Mouse (Mus musculus) urinary bladder, postnatal 10 days (tissue): ENCODE measurements around the gene Fosb.

ENCODE experiments used
- DNase-seq: peaks from one replicate; pipeline ENCODE4 v3.0.0; 2022; ENCODE audit warnings: low spot score

Gene Fosb

GRCm38 (mm10) chr7:19331910-19332309 lies 22.1 kb upstream of the Fosb start:
- DNase-seq: no peak

GRCm38 (mm10) chr7:19328425-19328824 lies 18.6 kb upstream of the Fosb start:
- DNase-seq: no peak

GRCm38 (mm10) chr7:19327782-19328181 lies 17.9 kb upstream of the Fosb start:
- no peak for DNase-seq

DNA sequence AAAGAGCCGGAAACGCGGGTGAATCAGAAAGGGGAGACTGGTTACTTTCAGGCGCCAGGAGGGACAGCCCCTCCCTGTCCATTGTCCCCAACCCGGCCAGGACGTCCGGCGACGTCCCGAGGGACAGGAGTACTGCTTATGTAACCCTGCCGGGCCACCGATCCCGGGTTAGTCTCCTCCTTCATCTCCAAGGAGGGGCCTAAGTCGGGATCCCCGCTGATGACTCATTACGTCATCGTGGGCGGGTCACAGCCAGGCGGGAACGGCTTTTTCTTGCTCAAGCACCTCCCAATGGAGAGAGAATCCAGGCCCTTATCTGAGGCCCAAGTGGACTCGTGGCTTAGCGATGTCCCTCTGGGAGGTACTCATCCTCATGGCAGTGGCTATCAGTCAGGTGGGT lies 17.3 kb upstream of the Fosb start:
- peak; percentile 58 for DNase-seq

- no peak for DNase-seq
Observed at GRCm38 (mm10) chr7:19326359-19326758, 16.5 kb upstream of the Fosb start.

- no peak for DNase-seq
Observed at GRCm38 (mm10) chr7:19325262-19326199, 15.7 kb upstream of the Fosb start.

DNA sequence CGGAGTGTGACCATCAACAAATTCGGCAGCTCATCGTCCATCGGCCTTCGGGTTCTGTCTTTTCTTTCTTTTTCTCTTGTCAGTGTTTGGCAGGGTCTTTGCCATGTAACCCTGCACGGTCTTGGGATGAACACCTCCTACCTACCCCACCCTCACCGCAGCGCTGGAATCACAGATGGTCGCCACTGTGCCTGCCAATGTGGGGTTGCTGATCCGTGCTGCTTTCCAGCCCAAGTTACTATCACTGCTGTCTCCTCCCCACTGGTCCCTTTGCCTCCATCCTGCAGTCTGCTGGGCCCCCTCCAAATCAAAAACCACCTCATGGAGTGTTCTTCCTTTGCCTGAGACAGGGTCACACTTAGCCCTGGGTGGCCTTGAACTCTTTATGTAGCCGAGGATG lies 14.4 kb upstream of the Fosb start:
- no peak for DNase-seq

GRCm38 (mm10) chr7:19322489-19322888 lies 12.6 kb upstream of the Fosb start:
- DNase-seq: no peak

- no peak for DNase-seq
Observed at GRCm38 (mm10) chr7:19321464-19321863, 11.6 kb upstream of the Fosb start.

DNA sequence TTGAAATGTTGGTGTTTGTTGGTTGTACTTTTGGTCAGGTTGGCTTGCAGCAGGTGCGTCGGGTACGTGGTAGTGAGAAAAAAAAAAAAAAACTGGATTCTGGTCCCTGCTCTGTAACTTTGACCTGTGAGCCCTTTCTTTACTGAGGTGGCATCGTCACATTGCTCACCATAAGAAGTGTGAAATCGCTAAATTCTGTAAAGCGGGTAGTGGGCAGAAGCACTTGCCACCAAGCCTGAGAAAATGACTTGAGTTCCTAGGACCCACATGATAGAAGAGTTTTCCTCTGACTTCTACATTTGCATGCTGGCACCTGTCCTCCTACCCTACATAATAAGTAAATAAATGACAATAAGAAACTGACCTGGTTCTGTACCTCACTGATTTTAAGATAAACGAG lies 10.8 kb upstream of the Fosb start:
- no peak for DNase-seq

DNA sequence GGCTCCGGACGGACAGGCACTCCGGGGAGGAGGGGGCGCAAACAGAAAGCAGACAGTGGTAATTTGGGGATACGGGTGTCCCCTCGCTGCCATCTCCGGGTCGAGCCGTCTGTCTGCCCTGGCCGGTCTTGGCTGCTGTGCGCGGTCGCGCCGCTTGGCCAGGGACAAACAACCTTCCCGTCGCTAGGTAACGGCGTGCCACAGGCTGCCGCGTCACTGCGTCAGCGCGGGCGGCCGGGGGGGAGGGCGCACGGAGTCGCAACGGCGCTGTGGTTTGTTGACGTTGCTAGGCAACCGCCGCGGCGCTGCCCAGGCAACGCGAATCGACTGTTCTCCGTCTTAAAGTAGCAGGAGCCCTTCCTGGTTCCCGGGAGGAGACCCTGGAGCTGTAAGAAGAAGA lies 10.1 kb upstream of the Fosb start:
- DNase-seq: peak; percentile 90

DNA sequence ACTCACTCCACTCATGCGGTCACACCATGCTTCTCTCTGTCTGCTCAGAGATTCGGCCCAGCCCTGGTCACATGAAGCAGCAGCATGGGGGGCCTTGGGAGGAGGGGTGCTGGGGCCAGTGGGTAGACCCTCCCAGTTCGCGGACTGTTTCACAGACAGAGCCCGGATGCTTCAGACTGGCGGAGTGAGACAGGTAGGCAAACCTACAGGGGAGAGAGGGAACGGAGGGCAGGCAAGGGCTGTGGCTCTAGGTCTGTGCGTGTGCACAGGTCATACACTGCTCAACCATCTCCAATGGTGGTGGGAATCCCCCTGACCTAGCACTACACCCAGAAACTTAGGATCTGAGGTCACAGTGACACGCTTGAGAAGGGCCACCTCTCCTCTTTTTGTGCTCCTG lies 9.6 kb upstream of the Fosb start:
- no peak for DNase-seq

GRCm38 (mm10) chr7:19318676-19319075 lies 8.8 kb upstream of the Fosb start:
- no peak for DNase-seq

GRCm38 (mm10) chr7:19318201-19318600 lies 8.3 kb upstream of the Fosb start:
- DNase-seq: no peak

GRCm38 (mm10) chr7:19316451-19317161 lies 6.8 kb upstream of the Fosb start:
- DNase-seq: no peak

DNA sequence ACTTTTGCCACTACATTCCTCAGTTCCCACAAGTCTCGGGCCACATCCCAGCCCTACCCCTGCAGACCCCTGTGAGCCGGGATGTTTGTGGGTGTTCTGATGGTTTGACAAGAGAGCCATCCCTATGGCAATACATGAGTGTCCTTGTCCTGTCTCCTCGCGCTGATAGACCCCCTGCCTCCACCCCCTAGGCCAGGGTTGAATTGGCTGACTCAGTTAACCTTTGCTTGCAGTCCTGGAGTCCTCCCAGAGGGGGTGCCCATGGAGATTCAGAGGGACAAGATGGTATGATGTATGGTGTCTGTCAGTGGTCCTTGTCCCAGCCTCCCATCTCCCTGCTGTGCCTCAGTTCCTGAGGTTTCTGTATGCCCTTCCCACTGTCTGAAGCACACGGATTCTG lies 4.2 kb upstream of the Fosb start:
- DNase-seq: no peak

DNA sequence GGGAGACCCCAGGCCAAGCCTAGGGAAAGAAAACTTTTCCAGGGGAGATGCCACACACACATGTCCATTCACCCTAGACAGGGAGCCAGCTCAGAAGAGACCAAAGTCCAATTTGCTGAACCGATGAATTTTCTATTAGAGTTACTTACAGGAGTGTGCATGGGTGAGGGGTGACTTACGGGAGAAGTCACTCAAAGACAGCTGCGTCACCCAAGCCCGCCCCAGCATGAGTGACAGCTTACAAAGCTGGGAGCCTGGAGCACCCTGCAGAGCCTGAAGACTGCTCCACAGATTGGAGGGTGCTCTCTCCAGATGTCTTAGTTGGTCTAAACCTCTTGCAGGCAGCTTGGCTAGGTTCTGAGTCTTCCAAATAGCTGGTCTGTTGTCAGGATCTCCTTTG lies 2.1 kb upstream of the Fosb start:
- no peak for DNase-seq

GRCm38 (mm10) chr7:19309278-19309883 lies 470 bp downstream of the Fosb start:
- no peak for DNase-seq

GRCm38 (mm10) chr7:19308454-19309277 lies 1.2 kb downstream of the Fosb start:
- DNase-seq: peak; percentile 86

DNA sequence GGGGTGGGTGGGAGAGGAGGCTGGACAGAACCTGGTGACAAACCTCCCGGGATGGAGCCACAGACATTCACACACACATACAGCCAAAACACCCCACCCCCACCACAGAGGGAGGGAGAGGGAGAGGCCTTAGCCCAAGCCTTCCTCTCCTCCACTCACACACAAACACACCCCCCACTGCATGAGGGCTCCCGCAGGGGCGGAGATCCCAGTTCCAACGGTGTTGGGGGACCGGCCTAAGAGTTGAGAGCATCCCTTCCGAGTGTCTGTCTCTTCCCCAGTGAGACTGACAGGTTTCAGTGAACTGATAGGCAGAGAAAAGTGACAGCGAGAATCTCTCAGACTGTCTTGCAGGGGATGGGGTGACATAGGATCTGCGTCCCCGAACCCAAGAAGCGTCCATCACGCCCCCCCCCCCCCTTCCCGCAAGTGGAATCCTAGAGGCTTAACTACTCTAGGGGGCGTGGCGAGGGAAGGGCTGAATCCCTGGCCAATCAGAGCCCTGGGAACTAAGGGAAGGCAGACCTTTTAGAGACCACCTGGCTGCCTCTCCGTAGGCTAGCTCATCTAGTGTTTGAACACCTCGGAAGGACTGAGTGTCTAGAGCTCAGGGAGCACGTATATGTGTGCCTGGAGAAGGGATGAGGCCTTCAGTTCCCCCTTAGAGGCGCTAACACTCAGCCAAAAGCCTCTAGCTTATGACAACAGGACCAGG lies 2.0 kb downstream of the Fosb start:
- DNase-seq: no peak
